Mouse (Mus musculus) naive thymus-derived CD4-positive, alpha-beta T cell, adult 2 months (primary cell): ENCODE results near the gene Polk.

ENCODE experiments used
- DNase-seq: peaks from one replicate; pipeline ENCODE4 v3.0.0-alpha.2; 2011; ENCODE audit warnings: low read depth

Gene Polk

GRCm38 (mm10) chr13:96528776-96529175 lies 13.6 kb downstream of the Polk start:
- DNase-seq = no peak

DNA sequence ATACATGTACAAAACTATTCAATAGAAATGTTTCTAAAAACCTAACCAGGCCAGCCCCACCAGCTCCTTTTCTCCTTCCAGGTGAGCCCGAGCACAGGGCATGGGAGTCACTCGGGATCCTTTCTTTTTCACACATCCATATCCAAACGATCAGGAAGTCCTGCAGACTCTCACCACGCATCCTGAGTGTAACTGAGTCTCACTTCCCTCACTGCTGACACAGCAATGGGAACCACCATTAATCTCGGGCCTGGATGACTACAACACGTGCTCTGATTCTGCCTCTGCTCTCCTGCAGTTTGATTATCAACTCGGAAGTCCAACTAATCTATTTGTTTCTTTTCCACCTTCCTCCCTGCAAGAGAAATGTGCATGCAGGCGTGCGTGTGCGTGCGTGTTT lies 14.5 kb downstream of the Polk start:
- DNase-seq = no peak

GRCm38 (mm10) chr13:96527022-96527421 lies 15.4 kb downstream of the Polk start:
- DNase-seq = no peak

GRCm38 (mm10) chr13:96521294-96521693 lies 21.1 kb downstream of the Polk start:
- DNase-seq = no peak

DNA sequence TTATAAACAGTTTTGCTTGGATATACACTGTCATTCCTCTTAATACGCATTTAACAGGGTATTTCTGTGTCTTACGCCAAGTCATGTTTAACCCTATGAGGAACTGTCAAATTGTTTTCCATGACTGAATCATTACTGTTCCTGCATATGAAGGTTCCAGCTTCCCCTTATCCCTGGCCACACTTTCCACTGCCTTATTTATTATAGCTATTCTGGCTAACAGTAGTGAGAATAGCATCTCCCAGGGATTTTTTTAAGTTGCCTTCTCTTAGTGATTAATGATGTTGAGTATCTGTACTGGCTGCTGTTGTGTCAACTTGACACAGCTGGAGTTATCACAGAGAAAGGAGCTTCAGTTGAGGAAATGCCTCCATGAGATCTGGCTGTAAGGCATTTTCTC lies 25.0 kb downstream of the Polk start:
- no peak for DNase-seq

GRCm38 (mm10) chr13:96516249-96516648 lies 26.1 kb downstream of the Polk start:
- no peak for DNase-seq

- no peak for DNase-seq
Observed at GRCm38 (mm10) chr13:96514154-96514942, 28.0 kb downstream of the Polk start.

GRCm38 (mm10) chr13:96511893-96512292 lies 30.5 kb downstream of the Polk start:
- no peak for DNase-seq

DNA sequence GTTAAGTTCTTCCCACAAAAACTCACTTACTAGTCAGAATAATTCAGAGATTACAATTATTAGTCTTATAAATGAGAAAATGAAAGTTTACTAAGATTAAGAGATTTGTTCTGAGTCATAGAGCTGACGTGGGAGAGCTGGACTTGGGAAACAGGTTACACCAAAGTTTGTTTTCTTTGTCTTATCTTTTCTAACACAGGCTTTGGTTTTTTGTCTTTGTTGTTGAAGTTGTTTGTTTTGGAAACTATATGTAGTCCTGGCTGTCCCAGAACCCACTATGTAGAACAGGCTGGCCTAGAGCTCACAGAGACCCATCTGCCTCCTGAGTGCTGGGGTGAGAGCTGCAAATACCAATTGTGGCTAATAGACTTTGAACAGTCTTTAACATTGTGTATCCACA lies 31.1 kb downstream of the Polk start:
- peak; percentile 5 for DNase-seq

GRCm38 (mm10) chr13:96510635-96511034 lies 31.7 kb downstream of the Polk start:
- peak; percentile 64 for DNase-seq

GRCm38 (mm10) chr13:96507541-96507940 lies 34.8 kb downstream of the Polk start:
- DNase-seq = no peak

DNA sequence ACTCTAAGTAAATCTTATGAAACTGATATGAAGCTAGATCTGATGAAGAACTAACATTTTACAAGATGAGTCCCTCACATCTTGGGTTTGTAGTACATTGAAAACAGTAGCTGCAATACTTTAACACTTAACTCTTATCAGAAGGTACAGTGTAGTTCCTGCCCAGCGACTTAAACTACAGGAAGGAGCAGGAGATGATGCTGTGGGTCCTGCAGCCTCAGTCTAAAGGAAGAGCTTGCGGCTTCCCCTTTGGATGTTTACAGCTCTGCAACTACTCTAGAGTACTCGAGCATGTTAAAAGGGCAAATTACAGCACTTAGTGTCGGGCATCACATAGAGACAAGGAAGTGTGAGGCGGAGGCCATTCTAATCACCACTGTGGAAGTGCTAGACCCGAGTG lies 36.1 kb downstream of the Polk start:
- peak; percentile 9 for DNase-seq

GRCm38 (mm10) chr13:96505661-96506060 lies 36.7 kb downstream of the Polk start:
- no peak for DNase-seq

- no peak for DNase-seq
Observed at GRCm38 (mm10) chr13:96499891-96500290, 42.5 kb downstream of the Polk start.

DNA sequence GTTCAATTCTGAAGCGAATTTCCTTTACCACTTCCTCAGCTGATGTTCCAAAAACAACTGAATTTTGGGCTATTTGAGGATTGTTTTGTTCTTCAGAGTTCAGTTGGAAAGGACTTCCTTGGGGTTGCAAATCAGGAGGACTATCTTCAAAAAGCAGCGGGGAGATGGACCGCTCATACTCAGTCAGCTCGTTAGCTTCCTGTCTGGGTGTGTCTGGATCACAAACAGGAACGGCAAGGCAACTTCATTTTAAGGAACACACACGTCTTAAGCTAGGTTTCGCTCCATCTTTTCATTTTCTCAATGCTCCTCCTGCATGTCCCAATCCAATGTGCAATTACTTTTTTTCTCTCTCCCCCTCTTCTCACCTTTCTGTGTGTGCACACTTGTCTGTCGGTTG lies 45.7 kb downstream of the Polk start:
- DNase-seq = no peak

DNA sequence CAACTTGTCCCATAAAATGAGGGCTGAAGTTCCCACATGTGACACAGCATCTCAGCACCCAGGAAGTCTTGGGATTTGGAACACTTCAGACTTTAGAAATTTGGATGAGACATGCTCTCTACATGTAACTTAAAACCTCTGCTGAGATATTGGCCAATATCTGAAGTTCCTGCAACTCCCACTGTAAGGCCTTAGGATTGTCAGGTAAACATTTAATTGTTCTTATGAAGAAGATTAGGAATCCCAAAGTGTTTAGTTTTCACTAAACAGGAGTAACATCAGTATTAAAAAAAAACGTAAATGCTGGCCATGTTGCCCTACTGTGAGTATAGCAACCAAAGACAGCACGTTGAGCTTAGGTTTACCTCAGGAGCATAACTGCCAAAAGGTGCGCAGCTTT lies 51.9 kb downstream of the Polk start, which contains the start of gene Gm17622:
Gm17622 (plus strand) TSS at position 301 of the 400 bp plus-strand sequence.
- DNase-seq = no peak

- no peak for DNase-seq
Observed at GRCm38 (mm10) chr13:96487968-96488367, 54.4 kb downstream of the Polk start.

- peak; percentile 37 for DNase-seq
Observed at GRCm38 (mm10) chr13:96487230-96487629, 55.1 kb downstream of the Polk start.

DNA sequence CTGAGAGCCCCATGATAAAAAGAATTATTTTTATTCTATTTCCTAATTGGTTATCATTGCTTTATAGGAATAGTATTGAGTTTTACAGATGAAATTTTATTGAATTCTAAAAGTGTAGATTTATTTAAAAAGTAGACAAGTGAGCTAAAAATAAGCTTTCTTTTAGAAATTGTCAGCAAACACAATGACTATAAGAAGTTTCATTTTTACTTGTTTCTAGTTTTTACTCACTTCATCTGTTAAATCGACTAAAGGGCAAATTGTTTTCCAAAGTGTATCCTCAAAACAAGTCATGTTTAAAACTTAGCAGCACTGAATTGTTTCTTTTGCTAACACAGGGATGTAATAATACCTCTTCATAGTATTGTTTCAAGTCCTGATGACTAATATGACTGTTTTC lies 63.4 kb downstream of the Polk start:
- DNase-seq = no peak

GRCm38 (mm10) chr13:96477226-96477625 lies 65.2 kb downstream of the Polk start:
- no peak for DNase-seq

- DNase-seq = no peak
Observed at GRCm38 (mm10) chr13:96470957-96471356, 71.4 kb downstream of the Polk start, which contains the start of gene Ankdd1b. Gene Ankdd1b, minus strand, starts transcription at chr13:96471198.

- no peak for DNase-seq
Observed at GRCm38 (mm10) chr13:96470556-96470955, 71.8 kb downstream of the Polk start.

DNA sequence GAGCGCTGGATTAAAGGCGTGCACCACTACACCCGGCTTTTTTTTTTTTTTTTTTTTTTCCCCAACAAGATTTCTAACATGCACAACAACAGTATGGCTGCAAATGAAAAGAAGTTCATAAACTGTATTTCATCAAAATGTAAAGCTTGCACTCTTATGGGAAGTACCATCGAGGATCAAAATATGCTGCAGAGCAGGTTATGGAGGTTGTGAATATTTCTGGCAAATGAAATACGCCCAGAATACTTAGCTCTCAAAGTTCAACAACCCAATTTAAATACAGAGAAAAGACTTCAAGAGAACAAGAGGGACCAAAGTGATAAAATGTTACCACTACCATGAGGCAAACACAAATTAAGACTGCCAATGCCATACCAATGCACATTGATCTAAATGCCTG lies 73.7 kb downstream of the Polk start:
- DNase-seq = no peak

GRCm38 (mm10) chr13:96465315-96465714 lies 77.1 kb downstream of the Polk start:
- no peak for DNase-seq
